Mouse (Mus musculus): ENCODE results near the gene Mien1. TPM values are rescaled to one million over a fixed set of nuclear protein-coding genes. Genes with fewer than 3 reads are reported as not detected.

The Mien1 gene
- total RNA-seq, 2 experiments from 2014 or later: 92.2 to 104 TPM

- DNase-seq (ENCODE audit: extremely low spot score in 1 of 2, low spot score in 1 of 2): no peak
Observed at GRCm38 (mm10) chr11:98461109-98461720, 22.4 kb upstream of the Mien1 start.

DNA sequence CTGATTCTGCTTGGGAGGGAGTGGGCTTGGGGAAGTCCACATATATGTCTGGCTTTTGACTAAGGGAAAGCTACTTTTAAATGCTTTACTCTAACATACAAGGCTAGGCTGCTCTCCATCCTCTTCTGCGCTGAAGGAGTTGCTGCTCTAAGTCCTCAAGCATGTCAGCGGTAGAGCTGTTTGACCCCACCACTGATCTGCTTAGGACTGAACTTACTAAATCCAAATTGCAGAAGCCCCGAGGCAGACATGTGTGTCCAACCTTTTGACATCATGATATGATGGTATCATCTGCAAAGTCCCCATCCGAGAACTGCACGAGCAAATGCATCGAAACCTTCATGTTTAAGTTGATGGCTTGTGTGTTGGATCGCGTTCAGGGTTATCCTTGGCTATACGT lies 21.1 kb upstream of the Mien1 start:
- DNase-seq (ENCODE audit: extremely low spot score in 1 of 2, low spot score in 1 of 2): no peak

DNA sequence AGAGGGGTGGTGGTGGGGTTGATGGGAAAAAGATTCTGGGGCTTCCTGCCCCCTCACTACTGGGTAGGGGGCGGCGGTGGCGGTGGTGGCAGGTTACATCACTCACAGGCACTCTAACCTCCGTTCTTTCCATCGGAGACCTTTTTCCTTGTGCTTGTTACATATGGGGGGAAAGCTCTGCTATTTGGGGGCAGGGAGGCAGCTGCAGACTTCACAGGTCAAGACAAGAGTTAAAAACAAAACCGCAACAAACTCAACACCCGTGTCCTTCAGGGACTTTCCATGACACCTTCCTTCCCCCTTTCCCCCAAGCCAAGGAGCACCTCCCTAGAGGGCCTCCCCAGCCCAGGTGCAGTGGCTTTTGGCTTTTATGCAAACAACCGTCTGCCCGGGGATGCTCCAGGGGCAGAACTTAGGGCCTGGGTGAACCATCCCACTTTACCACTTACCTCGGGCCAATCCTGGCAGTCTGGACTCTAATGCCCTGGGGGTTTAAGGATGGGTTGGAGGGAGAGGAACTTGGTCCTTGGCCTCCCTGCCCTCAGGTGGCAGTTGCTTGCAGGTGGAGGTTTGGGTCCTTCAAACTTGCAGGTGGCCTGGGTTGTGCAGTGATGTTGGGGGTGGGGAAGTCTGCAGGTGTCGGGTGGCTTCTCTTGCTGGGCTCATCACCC lies 20.4 kb upstream of the Mien1 start:
- no peak for DNase-seq (ENCODE audit: extremely low spot score in 1 of 2, low spot score in 1 of 2)

DNA sequence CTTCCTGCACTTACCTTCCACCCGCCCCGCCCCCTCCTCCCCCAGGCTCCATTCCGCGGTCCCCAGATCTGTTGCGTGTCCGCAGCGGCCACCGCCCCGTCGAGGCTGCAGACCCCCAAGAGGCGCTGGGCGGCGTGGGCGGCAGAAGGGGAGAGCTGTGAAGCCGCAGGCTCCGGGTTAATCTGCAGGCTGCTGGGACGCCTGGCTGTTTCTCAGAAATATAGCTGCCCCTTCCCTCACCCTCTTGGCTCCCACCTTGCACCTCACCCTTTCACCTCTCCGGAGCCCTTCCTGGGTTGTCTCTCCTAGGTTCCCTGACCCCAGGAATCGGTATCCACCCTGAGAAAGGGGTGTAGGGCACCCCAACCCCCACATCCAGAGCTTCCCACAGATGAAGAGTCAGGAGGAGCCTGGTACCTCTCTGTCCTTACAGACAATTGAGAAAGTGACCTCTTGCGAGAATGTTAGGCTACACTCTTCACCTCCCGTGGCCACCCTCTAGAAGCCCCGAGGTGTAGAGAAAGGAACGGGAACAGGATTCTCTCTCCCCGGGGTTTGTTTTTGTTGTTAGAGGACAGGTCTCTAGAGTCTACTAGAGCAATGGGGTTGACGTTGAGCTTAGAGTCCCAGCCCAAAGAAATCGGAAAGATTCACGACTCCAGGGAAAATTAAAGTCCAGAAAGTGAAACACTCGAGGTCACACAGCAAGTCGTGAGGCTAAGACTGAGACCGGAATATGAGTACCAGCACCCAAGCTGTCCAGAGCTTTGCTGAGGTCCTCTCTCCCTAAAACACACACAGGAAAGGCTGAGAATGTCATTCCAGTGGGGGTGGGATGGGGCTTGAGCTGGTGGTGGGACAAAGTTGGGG lies 19.6 kb upstream of the Mien1 start:
- DNase-seq (ENCODE audit: extremely low spot score in 1 of 2, low spot score in 1 of 2): no peak

- peak; percentile 83 to 96 for DNase-seq (ENCODE audit: extremely low spot score in 1 of 2, low spot score in 1 of 2)
Observed at GRCm38 (mm10) chr11:98457367-98458120, 18.8 kb upstream of the Mien1 start.

DNA sequence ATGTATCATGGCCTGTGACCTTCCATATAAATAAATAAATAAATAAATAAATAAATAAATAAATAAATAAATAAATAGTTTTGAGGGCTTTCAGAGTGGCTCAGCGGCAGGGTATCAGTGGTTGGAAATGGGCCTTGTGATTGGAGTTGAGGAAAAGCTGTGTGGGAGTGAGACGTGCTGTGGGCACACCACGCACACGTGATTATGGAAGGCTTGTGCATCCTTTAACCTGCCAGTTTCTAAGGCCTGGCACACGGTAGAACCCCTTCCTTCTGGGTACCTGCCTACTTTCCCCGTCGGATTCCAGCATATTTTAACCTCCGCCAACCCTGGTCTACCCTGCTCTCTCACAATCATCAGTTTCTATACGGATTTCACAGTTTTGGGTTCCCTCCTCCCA lies 18.2 kb upstream of the Mien1 start:
- no peak for DNase-seq (ENCODE audit: extremely low spot score in 1 of 2, low spot score in 1 of 2)

DNA sequence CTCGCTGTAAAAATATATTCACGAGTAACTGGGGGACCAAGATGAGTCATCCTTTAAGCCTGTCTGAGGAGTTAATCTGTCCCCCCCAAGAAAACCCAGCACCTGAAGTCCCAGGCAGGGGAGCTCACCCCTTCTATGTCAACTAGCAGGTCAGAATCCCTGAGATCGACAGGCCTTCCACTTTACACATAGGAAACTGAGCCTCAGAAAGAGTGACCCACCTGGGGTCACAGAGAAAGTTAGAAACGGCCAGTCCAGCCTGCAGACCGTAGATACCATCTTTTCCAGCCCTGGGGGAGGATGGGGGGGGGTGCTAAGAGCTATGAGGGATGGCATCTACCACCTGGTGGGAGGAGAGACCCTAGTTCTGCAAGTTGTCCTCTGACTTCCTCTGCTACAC lies 17.8 kb upstream of the Mien1 start:
- DNase-seq (ENCODE audit: extremely low spot score in 1 of 2, low spot score in 1 of 2): no peak

DNA sequence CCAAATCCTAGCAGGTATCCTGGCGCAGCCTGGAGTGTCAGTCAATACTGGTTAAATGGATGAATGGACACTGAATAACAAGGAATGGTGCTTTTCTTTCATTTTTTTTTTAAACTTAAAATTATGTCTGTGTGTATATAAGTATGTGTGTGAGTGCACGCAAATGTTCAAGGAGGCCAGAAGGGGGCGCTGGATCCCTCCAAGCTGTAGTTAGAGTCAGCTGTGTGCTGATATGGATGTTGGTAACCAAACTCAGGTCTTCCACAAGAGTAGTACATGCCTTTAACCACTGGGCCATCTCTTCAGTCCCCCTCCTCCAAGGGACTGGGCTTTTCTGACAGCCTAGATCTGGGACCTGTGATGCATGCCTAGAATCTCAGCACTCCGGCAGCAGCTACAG lies 16.7 kb upstream of the Mien1 start:
- no peak for DNase-seq (ENCODE audit: extremely low spot score in 1 of 2, low spot score in 1 of 2)

GRCm38 (mm10) chr11:98449921-98450771 lies 11.4 kb upstream of the Mien1 start:
- DNase-seq (ENCODE audit: extremely low spot score in 1 of 2, low spot score in 1 of 2): no peak

- no peak for DNase-seq (ENCODE audit: extremely low spot score in 1 of 2, low spot score in 1 of 2)
Observed at GRCm38 (mm10) chr11:98449419-98449818, 10.6 kb upstream of the Mien1 start.

DNA sequence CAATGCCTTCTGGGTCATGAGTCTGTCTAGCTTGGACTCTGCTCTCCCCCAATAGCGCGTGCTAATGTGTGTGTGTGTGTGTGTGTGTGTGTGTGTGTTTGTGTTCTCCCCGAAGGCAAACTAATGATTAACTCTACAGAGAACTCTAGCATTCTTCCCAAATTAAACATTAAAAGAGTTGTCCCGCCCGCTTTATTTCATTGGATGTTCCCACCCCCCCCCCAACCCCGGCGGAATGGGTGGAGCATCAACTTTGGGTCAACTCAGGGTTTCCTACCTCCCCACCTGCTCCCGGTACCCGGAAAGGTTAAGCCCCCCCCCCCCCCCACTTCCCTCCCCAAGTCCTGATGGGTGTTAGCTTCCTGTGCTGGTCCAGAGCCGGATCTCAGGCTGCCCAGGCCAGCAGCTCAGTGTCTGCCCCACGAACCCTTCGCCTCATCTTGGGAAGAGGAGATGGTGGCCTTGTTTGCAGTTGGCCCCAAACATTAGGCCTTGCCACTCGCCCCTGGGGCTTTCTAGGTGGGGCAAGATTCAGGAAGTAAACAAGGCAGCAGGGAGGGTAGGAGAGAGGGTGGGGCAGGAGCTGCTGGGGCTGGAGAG lies 9.5 kb upstream of the Mien1 start:
- DNase-seq (ENCODE audit: extremely low spot score in 1 of 2, low spot score in 1 of 2): no peak

- no peak for DNase-seq (ENCODE audit: extremely low spot score in 1 of 2, low spot score in 1 of 2)
Observed at GRCm38 (mm10) chr11:98447475-98447834, 8.7 kb upstream of the Mien1 start.

DNA sequence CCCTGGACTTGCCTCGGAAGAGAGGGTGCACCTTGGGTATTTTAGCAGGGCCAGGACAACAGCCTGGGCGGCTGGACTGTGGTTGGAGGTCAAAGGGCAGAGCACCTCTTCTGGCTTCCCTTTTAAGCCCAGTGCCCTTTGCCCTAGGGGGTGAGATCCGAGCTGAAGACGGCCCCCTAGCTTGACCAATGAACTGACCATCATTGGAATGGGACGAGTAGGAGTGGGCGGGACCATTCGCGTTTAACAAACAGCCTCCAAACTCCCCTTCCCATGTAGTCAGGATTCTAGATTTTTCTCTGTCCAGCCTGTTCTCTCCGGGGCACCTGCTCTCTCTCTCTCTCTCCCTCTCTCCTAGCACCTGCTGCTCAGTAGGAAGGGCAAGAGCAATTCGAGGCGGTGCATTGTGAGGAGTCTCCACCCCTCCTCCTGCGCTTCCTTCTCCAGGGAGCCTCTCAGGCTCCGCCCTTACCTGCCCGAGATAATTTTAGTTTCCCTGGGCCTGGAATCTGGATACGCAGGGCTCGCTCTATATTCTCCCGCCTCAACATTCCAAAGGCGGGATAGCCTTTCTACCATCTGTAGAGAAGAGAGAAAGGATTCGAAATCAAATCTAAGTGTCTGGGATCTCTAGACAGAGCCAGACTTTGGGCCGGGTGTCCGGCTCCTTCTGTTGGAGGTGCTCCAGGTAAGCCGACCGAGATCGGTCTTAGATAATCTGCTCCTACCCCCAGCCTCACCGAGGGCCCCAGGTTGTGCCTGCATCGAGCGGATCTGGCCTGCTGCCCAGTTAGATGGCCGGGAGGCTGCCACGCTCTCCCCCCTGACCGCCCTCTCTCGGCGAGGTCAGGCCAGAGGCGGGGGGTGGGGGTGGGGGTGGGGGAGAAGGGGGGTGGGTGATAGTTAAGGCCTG lies 8.0 kb upstream of the Mien1 start:
- no peak for DNase-seq (ENCODE audit: extremely low spot score in 1 of 2, low spot score in 1 of 2)

DNA sequence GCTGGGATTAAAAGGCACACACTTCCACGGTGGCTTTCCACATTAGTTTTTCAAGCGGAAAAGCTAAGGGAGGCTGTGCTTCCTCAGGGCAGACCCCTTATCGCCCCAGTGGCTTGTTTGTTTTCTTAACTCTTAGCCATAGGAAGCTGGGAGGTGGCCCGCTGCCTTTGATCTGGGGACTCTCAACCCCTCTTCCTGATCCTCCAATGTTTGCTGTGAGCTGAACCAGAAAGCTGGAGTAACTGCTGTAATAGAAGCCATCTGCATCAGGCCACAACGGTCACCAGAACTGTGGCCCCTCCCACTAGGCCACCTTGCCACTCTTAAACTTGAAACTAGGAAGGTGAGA lies 7.4 kb upstream of the Mien1 start, which contains the start of gene Grb7:
Grb7 (plus strand) TSS at position 182 of the 349 bp plus-strand sequence.
- DNase-seq (ENCODE audit: extremely low spot score in 1 of 2, low spot score in 1 of 2): no peak

DNA sequence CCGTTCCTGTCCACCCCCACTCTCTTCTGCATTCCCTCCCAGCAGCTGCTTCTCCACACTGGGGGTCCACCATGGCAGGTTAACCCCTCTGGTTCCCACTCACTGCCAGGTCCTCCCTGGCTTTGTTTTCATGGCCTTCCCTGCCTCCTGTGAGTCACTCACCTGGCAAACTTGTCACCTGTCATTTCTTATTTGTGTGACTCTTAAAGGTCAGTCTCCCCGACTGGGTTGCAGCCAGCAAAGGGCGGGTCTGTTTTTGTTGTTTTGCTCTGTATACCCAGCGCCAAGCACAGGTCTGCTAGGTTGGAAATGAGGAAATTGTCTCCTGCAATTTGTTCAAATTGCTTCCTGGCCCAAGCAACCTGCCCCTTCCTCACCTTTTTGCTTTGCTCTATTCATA lies 6.9 kb upstream of the Mien1 start:
- no peak for DNase-seq (ENCODE audit: extremely low spot score in 1 of 2, low spot score in 1 of 2)

GRCm38 (mm10) chr11:98445238-98445637 lies 6.4 kb upstream of the Mien1 start:
- no peak for DNase-seq (ENCODE audit: extremely low spot score in 1 of 2, low spot score in 1 of 2)

DNA sequence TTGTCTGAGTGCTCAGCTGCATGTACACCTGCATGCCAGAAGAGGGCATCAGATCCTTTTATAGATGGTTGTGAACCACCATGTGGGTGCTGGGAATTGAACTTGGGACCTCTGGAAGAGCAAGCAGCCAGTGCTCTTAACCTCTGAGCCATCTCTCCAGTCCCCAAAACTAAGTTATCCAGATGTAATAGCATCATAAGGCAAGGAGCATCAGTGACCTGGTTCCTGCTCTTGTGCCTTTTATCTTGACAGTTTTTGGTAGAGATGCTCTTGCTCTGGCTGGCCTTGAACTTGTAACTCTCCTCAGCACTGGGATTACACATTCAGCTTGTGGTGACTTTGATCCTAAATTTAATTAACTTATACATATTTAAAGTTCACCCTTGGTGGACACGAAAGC lies 4.9 kb upstream of the Mien1 start:
- no peak for DNase-seq (ENCODE audit: extremely low spot score in 1 of 2, low spot score in 1 of 2)

DNA sequence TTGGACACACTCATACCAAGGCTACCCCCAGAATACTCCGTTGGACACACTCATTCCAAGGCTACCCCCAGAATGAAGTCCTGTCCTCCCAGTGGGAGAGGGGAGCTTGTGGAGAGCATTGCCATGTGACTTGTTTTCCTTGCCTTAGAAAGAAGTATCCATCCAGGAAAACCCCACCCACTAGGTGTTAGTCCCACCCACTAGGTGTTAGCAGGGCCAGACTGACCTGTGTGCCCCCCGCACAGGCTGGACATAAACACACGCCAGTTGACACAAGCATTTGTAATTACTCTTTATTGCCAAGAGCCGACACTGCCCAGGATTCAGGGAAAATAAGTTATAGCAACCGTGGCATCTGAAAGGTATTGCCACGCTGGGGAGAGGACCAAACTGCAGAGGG lies 1.4 kb downstream of the Mien1 start:
- no peak for DNase-seq (ENCODE audit: extremely low spot score in 1 of 2, low spot score in 1 of 2)

GRCm38 (mm10) chr11:98435723-98436122 lies 3.1 kb downstream of the Mien1 start:
- DNase-seq (ENCODE audit: extremely low spot score in 1 of 2, low spot score in 1 of 2): no peak

All from layer of hippocampus, postnatal 25 days (tissue).